Mouse (Mus musculus) midbrain, postnatal 0 days (tissue): ENCODE data around the gene Gpr132. TPM values are rescaled to one million over a fixed set of nuclear protein-coding genes. Genes with fewer than 3 reads are reported as not detected.

Source experiments
- ATAC-seq: fragments of 200-750 bp; cut with Nextera tagmentation; 2 replicates; pipeline ENCODE4 v1.8.0; 2017; ENCODE audit warnings: moderate number of reproducible peaks, mild to moderate bottlenecking, moderate TSS enrichment, moderate library complexity; ENCODE audit not compliant: low FRiP score
- DNase-seq: peaks from one replicate; pipeline ENCODE4 v3.0.0-alpha.2; 2015; ENCODE audit warnings: low spot score
- H3K27ac ChIP-seq: fragments of 300-500 bp; sonication (generic); 2 replicates; pipeline ENCODE4 v1.5.1; 2014; ENCODE audit warnings: low read depth, mild to moderate bottlenecking, low read length, mixed read lengths
- H3K27me3 ChIP-seq: fragments of 300-500 bp; sonication (generic); 2 replicates; pipeline ENCODE4 v1.6.1; 2014; ENCODE audit warnings: low read length, control low read depth, mixed read lengths; ENCODE audit not compliant: insufficient read depth
- H3K36me3 ChIP-seq: fragments of 300-500 bp; sonication (generic); 2 replicates; pipeline ENCODE4 v1.6.1; 2014; ENCODE audit warnings: low read length, control low read depth, mixed read lengths; ENCODE audit not compliant: insufficient read depth
- H3K4me1 ChIP-seq: fragments of 300-500 bp; sonication (generic); 2 replicates; pipeline ENCODE4 v1.6.1; 2014; ENCODE audit warnings: mild to moderate bottlenecking, control low read depth, antibody characterized with exemption, low read length, mixed read lengths; ENCODE audit not compliant: insufficient read depth
- H3K4me2 ChIP-seq: fragments of 300-500 bp; sonication (generic); 2 replicates; pipeline ENCODE4 v1.6.1; 2014; ENCODE audit warnings: low read depth, mild to moderate bottlenecking, low read length, mixed read lengths; ENCODE audit not compliant: poor library complexity, severe bottlenecking
- H3K4me3 ChIP-seq: fragments of 300-500 bp; sonication (generic); 2 replicates; pipeline ENCODE4 v1.5.1; 2014; ENCODE audit warnings: low read depth, mild to moderate bottlenecking, low read length, moderate library complexity
- H3K9ac ChIP-seq: fragments of 300-500 bp; sonication (generic); replicated peaks from 2 replicates; pipeline ENCODE4 v1.6.1; 2014; ENCODE audit warnings: mild to moderate bottlenecking, low read length, moderate library complexity, mixed read lengths; ENCODE audit not compliant: poor library complexity, severe bottlenecking
- H3K9me3 ChIP-seq: fragments of 300-500 bp; sonication (generic); 2 replicates; pipeline ENCODE4 v1.6.1; 2016; ENCODE audit warnings: low read length, control low read depth
- CTCF ChIP-seq: IDR thresholded peaks from 2 replicates; pipeline ENCODE4 v1.5.1; 2016; ENCODE audit warnings: antibody characterized with exemption, mild to moderate bottlenecking
- WGBS: fragments of 180-500 bp; shearing (Covaris S2); extraction: QIAGEN DNeasy Blood & Tissue Kit; methylation state at CpG from one replicate; pipeline ENCODE4 v1.1.7; 2014; 5-methylcytosine and 5-hydroxymethylcytosine counted together
- polyA plus RNA-seq: library from polyadenylated mRNA; unstranded; fragments of >200 nt; fragmentation: Nextera tagmentation; extraction: Ambion mirVana; gene quantifications from 2 replicates; pipeline ENCODE4 v1.2.1, GENCODE M21; 2015
- total RNA-seq: library from RNA; depleted of rRNA; stranded (reverse); fragments of >200 nt; gene quantifications from 2 replicates; pipeline ENCODE4 v1.2.3, GENCODE M21; 2014

The Gpr132 gene
- total and polyA plus RNA-seq, 2 experiments from 2014 or later = 0.06 to 0.16 TPM

- peaks cover 14% of the 10 kb centered on the region for H3K4me1 ChIP-seq
These were observed 38.7 kb downstream of the Gpr132 start, which contains the start of gene Cdca4 for GRCm38 (mm10) chr12:112829244-112829864. TSS of gene Cdca4 (minus strand) at chr12:112829423.

GRCm38 (mm10) chr12:112828501-112829243 is 39.4 kb downstream of the Gpr132 start:
- Histone ChIP-seq H3K4me3 (peak overlapping the region; percentile 87), H3K27me3 (no peaks in the 10 kb centered on the region), H3K4me1 (peaks cover 14% of the 10 kb centered on the region), H3K36me3 (peaks cover 9% of the 10 kb centered on the region), H3K27ac (peak overlapping the region; percentile 92), H3K9ac (peak overlapping the region; percentile 94), H3K9me3 (no peaks in the 10 kb centered on the region), H3K4me2 (peak overlapping the region; percentile 82)
- ATAC-seq (peak; percentile 81), DNase-seq (no peak)
- no peak for TF ChIP-seq CTCF
- WGBS = 1% methylated on average over 48 of the region's 51 CpGs

More at GRCm38 (mm10) chr12:112829244-112829864, 38.7 kb downstream of the Gpr132 start, which contains the start of gene Cdca4:
- DNase-seq (peak; percentile 98), ATAC-seq (peak; percentile 97)
- Histone ChIP-seq H3K27ac (peak within 1 kb of the TSS; percentile 92), H3K27me3 (no peaks in the 10 kb centered on the region), H3K4me3 (peak within 1 kb of the TSS; percentile 87), H3K36me3 (peaks cover 9% of the 10 kb centered on the region), H3K9me3 (no peaks in the 10 kb centered on the region), H3K4me2 (peak within 1 kb of the TSS; percentile 82), H3K9ac (peak within 1 kb of the TSS; percentile 94)
- TF ChIP-seq CTCF = peak; percentile 44
- under 1% methylated on average over 52 of the region's 72 CpGs for WGBS

GRCm38 (mm10) chr12:112825901-112826300 is 42.1 kb downstream of the Gpr132 start:
- Histone ChIP-seq H3K4me1 (peaks cover 14% of the 10 kb centered on the region), H3K4me3 (no peak overlapping the region), H3K9ac (no peak overlapping the region), H3K27me3 (no peaks in the 10 kb centered on the region), H3K4me2 (no peak overlapping the region), H3K27ac (no peak overlapping the region), H3K36me3 (peaks cover 16% of the 10 kb centered on the region), H3K9me3 (no peaks in the 10 kb centered on the region)
- no peak for DNase-seq
- WGBS = 88% methylated on average over 5 of the region's 5 CpGs
- ATAC-seq = no peak
- TF ChIP-seq CTCF = no peak

GRCm38 (mm10) chr12:112823221-112823620 is 44.8 kb downstream of the Gpr132 start:
- H3K4me3 ChIP-seq = no peak overlapping the region
- H3K27ac ChIP-seq = no peak overlapping the region
- H3K27me3 ChIP-seq = no peaks in the 10 kb centered on the region
- no peak for DNase-seq
- H3K4me2 ChIP-seq = no peak overlapping the region
- no peak for TF ChIP-seq CTCF
- H3K36me3 ChIP-seq = peaks cover 20% of the 10 kb centered on the region
- H3K9ac ChIP-seq = no peak overlapping the region; the same call in 1 of the 2 replicates
- H3K4me1 ChIP-seq = peaks cover 7% of the 10 kb centered on the region
- 82% methylated on average over 4 of the region's 4 CpGs for WGBS
- no peak for ATAC-seq
- H3K9me3 ChIP-seq = no peaks in the 10 kb centered on the region

- Histone ChIP-seq H3K4me2 (no peak overlapping the region), H3K36me3 (peaks cover 19% of the 10 kb centered on the region), H3K27me3 (no peaks in the 10 kb centered on the region), H3K27ac (no peak overlapping the region), H3K4me1 (peaks cover 6% of the 10 kb centered on the region), H3K4me3 (no peak overlapping the region), H3K9me3 (no peaks in the 10 kb centered on the region), H3K9ac (no peak overlapping the region)
- TF ChIP-seq CTCF = no peak
- WGBS = 84% methylated on average over 2 of the region's 2 CpGs
- DNase-seq (no peak), ATAC-seq (no peak)
These were observed 45.4 kb downstream of the Gpr132 start for GRCm38 (mm10) chr12:112822676-112823075.

- 87% methylated on average over 4 of the region's 4 CpGs for WGBS
- peaks cover 12% of the 10 kb centered on the region for H3K36me3 ChIP-seq
These were observed 46.1 kb downstream of the Gpr132 start for GRCm38 (mm10) chr12:112821974-112822373.

More at GRCm38 (mm10) chr12:112821974-112822373, 46.1 kb downstream of the Gpr132 start:
- Histone ChIP-seq H3K4me2 (no peak overlapping the region), H3K27me3 (no peaks in the 10 kb centered on the region), H3K9me3 (no peaks in the 10 kb centered on the region), H3K4me1 (no peaks in the 10 kb centered on the region), H3K9ac (0 out of 2 replicates have a peak overlapping the region, but pooled peaks have one; percentile 2), H3K4me3 (no peak overlapping the region), H3K27ac (no peak overlapping the region)
- no peak for TF ChIP-seq CTCF
- DNase-seq (no peak), ATAC-seq (no peak)
